Mouse (Mus musculus) lung, postnatal 4 days (tissue): ENCODE measurements around the gene Abhd4.
A peak's percentile ranks its signal among the peaks of the same experiment; 100 is the strongest.

Experiments
- DNase-seq, 2 experiments: peaks; one replicate each; pipeline ENCODE4 v3.0.0; 2021

Gene Abhd4

DNA sequence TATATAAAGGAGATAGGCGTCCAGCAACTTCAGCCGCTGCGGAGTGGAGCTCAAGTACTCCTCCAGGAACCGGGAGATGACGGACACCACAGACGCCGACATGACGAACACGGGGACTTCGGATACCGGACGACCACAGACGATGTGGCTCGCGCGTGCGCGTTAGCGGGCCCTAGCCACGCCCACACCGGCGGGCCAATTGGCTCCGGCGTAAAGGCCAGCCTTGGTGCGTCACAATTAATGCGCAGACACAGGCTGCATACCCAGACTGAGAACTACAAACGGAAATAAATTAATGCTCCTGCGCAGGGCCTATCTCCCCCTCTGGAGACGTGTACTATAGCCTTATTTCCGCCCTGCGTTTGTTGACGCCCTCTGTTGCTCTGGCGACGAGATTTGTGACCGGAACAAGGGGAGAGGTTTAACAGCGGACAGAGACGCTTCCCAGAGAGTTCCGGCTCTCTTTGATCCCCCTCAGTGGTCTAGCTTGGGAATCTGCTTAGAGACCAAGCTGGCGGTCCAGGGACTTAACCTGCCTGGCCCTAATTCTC, at the start of gene Abhd4, which contains the start of gene Dad1:
Abhd4 (plus strand) TSS at position 448 of the 551 bp plus-strand sequence.
Dad1 (minus strand) TSS at position 364 of the 551 bp plus-strand sequence.
- DNase-seq: peak; percentile 99

DNA sequence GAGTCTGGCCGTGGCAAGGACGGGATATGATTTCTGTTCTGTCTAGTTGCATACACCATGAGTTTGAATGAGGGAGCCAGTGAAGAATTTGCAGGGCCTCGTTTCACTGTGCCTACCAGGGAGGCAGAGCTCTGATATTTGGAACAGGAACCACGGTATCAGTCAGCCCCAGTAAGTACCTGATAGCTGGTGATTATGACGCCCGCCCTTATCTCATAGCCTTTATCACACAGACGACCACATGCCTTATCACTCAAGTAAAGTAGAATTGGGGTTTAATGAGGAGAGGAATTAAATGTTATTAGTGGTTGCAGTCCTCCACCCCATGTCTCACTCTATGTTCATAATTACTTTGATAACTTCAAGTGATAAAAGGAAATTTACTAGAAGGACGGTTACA, 49.7 kb upstream of the Abhd4 start:
- no peak for DNase-seq

DNA sequence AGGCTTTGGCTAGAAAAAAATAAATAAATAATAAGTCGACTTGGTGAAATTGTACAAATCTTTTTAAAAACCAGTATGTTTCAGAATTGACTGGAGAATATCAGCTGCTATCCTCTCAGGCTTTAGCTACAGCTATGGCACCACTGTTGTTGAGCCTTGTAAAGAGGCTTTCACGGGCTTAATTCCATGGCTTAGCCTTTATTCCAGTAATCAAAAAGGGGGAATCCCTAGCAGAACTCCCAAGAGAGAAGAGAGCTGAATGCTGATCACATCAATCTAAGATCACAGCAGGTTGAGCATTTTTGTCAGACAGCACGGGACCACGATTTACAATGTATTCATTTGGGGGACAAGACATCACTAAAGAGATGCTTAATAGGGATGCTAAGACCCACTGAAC, 49.2 kb upstream of the Abhd4 start:
- DNase-seq: no peak

DNA sequence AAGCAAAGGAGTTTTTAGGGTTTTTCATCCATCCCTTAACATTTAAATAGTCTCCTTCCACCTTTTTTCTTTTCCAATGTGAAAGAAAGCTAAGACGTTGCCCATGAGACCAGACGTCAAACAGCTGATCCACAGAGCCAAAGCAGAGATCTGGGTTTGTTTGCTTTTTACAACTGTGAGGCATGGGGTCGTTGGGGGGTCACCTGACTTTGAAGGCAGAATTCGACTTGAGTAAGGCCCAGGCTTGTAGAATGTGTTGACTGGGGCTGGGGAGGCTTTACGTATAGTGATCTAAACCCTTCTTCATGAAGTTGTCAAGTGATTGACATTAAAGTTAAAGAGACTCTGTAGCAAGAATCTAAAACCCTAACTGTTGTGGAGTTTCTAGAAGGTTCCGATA, 48.1 kb upstream of the Abhd4 start:
- DNase-seq: no peak

DNA sequence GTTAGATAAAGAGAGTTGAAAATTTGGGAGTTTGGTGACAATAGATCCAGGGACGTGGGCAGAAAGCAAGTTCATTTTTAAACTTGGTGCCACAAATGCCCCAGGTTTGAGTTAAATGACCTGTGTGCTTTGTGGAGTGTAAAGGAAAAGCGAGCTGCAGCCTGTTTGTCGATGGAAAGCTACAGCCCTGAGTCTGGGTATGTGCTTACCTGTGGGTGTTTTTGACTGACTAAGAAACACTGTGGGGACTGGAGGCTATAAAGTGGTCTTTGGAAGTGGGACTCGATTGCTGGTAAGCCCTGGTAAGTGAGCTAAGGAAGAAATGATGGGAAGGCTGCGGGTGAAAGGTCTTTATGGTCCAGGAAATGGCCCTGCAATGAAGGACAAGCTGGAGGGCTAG, 47.7 kb upstream of the Abhd4 start:
- no peak for DNase-seq

DNA sequence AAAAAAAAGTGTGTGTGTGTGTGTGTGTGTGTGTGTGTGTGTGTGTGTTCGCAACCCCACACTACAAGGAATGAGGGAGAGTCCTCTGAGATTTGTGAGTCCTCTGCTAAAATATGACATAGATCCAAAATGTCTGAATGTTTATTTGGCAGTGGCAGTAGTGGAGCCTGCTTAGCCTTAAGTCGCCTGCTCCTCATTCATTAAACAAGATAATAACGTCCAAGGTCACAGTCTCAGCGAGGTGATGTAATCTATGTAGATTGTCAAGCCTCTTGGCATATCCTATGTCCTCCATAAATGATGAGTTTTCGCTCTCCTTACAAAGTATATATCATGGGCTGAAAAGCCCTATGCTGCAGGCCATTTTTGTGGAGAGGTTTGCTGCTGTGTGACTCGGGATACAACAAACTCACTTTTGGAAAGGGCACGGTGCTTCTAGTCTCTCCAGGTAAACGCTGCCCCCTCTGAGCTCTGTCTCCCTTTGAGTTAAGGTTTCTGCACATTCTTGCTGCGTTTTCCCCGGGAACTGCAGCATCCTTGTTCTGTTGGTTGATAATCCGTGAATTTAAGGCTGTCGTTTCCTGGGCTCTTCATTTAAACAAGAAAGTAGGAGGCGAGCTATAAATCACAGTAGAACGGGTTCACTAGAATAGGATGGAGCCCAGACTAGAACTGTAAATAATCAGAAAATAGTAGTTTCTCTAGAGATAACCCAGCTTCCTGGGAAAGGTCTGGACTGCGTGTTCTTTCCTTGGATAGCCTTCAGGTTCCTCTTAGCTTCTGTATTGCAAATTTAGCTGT, 47.0 kb upstream of the Abhd4 start:
- DNase-seq: no peak

DNA sequence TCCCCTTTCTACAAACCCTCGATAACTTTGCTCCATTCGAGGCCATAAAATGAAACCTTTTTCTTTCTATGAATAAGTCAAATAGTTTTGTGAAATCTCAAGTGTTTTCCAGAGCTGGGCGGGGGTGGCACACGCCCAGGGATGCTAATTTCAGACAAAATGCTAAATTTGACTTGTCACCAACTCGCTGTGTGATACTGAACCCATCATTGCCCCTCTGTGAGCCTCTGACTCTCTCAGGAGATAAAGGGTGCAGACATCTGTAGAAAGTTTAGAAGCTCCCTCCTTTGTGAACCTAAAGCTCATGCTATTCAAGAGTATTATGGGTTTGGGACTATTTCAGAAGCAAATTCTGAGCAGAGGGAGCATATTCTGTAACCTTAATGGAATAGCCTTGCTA, 46.1 kb upstream of the Abhd4 start:
- DNase-seq: no peak

DNA sequence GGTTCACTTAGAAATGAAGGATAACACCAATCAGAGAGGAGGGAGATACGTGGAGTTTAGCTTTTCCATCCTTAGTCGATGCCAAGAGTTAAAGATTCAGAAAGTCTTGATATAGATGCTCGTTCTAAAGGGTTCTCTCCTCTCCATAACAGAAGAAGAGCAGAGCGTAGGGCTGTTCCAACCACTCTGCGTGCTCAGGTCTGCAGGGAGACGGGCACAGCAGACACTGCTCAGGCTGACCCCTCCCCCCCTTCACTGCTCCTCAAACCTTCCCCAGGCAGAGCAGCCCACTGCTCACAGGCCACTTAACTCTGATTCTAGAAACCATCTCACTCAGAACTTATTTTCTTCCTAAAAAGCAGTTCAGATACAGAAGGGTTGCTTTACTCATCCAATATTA, 45.2 kb upstream of the Abhd4 start:
- no peak for DNase-seq

DNA sequence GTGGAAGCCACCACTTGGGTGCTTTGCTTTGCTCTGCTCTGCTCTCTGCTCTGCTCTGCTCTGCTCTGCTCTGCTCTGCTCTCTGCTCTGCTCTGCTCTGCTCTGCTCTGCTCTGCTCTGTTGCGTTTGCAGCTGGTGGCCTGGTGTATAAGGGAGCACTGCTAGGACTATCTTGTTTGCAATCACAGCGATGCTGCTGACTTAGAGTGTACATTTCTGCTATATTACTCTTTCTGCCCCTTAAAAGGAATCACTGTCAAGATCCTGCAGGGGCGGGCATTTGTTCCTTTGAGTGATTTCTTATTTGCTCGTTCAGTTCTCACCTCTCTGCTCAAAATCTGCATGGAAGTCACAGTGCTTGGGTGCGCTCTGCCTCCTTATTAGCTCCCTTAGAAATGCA, 44.1 kb upstream of the Abhd4 start:
- no peak for DNase-seq

DNA sequence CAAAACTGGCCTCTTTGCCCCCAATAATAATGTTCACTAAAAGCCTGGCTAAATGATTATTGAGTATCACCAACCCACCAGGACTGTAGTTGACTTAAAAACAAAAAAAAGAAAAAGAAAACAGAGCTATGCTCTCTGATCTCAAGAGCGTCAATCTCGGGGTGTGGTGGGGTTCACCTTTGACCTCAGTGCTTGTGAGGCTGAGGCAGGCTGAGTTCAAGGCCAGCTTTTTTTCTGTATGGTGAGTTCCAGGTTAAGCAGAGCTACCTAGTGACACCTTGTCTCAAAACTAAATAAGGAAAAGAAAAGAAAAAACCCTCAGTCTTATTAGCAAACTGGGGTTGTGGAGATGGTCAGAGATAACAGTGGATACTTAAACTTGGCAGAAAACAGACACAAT, 43.6 kb upstream of the Abhd4 start:
- DNase-seq: no peak

DNA sequence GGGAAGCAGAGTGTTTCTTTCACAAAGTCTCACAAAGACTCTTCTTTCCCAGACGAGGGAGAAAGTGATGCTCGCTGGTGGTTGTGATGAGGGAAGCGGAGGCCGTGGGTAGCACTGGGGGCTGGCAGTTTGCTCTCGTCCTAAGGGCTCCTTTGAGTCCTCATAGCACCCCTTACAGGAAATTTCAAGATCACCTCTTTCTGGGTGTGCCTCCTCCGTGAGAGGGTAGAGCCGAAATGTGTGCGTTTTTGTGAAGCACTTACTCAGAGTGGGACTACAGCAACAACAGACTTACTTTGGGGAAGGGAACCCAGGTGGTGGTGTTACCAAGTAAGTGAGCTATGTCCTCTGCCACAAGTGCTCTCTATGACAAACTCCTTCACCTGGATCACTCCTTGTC, 42.8 kb upstream of the Abhd4 start:
- no peak for DNase-seq

DNA sequence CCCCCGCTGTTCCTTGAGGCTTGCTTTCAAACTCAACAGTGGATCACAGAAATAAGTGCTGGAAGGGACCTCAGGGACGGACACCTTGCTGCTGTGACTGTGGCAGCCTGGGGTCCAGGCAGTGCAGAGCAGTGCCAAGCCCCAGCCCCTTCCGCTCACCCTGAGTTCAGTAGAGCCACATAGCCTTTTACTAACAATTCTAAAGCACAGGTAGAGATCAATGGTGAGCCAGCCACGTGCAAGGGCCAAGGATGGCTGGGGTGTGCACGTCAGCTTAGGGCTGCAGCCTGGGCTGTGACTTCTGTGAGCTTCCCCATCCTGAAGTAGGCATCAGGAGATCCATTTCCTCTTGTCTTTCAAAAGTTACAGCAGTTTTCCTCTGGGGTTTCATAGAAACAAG, 42.2 kb upstream of the Abhd4 start:
- DNase-seq: no peak

DNA sequence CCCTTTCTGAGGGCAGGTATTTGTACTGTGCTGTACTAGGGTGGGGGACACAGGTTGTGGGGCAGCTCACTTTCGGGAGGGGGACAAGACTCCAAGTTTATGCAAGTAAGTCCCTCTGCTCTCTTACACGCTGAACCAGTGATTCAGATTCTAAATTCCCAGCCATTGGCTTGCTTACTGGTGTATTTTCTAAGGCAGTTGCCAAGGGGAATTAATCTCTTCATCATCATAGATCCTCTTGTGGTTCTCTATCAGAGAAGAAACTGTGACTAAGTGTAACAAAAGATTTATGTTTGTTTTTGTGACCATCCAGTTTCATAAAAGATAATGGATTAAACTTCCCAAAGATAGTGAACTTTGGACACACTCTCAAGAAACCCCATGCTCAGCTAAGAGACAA, 40.3 kb upstream of the Abhd4 start:
- DNase-seq: no peak

DNA sequence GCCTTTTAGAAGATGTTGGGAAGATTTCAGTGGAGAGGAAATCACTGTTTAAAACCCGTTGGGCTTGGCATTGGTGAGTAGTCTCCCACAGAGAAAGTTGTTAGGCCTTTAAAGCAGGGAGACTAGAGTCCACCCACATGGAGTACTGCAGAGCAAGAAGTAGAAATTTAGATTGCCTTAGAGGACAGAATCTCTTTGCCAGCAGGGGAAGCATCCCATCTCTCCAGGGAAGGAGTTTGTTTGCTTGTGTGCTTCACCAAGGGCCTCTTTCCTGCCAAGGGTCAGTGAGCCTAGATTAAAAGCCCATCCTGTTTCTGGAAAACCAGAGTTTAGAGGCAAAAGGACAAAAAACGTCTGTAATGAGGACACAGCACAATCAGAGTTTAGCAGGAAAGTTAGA, 39.5 kb upstream of the Abhd4 start:
- DNase-seq: no peak

DNA sequence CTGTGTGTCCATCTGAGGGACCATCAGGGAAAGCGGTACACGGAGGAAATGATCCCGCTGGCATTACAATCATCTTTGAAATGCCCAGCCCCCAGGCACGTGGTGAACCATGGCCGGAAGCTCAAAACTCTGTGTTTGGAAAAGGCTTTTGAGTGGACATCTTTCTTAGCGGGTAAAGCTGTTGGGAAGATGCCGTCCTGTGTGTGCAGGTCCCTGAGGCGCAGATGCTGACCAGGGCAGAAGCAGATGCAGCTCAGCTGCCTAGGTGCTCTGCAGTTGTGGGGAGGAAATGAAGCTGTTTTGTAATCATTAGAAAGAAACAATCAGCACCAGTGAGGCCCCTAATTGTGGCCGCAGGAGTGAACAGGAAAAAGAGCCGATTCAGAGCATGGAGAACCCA, 39.1 kb upstream of the Abhd4 start:
- DNase-seq: no peak

DNA sequence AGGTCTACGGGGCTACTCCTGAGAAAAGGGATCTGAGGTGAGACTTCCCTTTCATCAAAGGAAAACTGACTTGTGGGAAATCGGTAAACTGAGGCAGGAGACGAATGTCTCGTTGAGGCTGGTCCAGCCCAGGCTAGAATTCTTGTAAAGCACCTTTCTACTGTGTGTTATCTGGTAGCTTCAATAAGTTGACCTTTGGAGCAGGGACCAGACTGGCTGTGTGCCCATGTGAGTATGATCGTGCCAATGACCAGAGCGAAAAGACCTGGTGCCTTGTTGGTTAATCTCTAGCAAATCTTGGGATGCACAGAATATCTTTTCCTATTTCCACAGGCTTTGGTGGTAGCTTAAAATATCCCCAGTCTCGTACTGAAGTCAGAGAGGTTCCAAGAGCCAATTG, 37.9 kb upstream of the Abhd4 start:
- DNase-seq: no peak

DNA sequence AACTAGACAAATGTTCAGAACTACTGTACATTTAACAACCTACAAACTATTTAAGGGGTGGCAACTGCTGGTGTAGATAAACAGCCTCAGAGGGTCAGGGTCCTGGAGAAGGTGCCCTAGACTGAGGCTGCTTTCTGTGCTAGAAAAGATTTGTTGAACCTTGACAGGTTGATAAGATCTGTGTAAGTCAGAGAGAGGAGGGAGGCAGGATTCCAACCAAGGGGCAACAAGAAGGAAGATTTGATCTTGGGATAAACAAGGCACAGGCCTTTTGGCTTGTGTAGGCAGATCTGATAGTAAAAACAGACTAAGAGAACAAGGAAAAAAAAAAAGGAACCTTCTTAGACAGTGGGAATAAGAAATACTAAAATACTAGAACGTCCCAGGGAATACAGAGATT, 35.8 kb upstream of the Abhd4 start:
- DNase-seq: no peak

DNA sequence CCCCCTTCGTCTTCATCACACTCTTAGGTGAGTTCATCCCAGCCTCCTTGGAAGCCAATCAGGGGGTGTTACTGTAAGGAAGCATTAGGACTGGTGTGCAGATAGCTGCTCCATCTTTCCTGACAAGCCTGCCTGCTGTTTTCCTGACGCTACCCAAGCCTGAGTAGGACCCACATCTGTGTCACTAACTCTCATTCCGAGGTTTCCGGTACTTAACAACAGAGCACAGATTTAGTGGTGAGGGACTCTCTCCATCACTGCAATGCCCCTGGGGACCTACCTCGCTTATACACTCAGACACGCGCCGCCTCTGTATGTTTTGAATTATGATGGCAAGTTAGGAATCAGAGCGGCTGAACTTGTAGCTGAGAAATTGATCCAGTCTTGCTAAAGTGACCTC, 35.3 kb upstream of the Abhd4 start:
- no peak for DNase-seq

DNA sequence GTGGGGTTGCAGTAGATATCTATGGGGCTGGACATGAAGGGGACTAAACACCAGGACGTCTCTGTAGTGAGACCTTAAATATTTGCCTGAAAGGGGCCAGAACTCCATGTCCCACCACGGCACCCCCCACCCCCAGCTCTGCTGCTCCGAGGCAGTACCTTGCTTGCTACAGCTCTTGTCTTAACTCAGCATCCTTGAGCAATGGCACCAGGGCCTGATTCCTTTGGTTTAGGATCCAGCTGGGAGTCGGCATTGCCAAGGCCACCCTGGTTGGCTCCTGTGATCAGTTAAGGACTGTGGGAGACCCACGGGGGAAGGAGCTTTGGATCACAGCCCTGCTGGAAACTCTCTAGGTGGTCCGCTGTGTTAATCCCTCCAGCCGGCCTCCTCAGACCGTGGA, 34.7 kb upstream of the Abhd4 start:
- DNase-seq: no peak

DNA sequence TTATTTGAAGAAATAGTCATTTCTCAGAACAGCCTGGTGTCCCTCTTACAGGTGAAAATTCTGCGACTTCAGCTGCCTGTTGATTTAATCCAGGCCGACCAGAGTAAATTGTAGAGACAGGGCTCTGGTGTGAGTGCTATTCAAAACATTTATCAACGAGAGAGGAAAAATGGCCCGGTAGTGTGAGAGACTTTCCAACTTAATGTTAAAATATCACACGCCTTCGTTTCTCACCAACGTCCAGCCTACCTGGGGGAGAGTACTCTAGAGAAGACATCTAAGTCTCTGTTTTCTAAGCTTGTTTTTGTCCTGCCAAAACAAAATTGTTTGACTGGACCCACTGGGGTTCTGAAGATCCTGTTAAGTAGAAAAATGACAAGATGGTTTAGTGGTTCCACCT, 34.1 kb upstream of the Abhd4 start:
- no peak for DNase-seq

DNA sequence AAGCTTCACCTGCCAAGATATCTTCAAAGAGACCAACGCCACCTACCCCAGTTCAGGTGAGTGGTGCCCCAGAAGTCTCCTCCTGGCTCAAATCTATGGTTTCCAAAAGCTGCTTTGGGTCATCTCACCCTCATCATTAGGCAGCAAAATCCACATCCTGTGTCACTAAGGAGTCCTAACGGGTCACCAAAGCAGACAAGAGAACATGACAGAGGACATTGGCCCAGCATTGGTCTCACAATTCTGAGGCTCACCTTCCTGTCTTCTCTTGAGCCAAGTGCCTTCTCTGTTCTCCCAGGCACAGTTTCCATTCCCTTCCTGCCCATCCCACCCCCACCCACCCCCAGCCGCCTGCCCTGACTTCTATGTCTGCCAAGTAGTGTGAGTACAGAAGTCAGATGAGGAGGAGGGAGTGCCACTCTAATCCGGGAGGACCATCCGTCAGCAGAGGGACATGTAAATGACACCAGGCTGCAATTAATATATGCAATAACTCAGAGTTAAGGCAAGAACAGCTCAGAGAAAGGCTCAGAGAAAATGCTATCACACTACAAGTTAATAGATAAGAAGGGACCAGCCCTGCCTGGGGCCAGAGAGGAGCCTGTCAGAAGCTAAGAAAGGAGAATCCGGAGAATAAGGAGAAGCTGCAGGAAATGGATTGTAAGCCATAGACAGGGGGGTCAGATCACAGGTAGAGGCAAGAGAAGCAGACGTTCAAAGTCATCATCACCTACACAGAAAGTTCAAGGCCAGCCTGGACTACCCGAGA, 33.1 kb upstream of the Abhd4 start:
- no peak for DNase-seq

DNA sequence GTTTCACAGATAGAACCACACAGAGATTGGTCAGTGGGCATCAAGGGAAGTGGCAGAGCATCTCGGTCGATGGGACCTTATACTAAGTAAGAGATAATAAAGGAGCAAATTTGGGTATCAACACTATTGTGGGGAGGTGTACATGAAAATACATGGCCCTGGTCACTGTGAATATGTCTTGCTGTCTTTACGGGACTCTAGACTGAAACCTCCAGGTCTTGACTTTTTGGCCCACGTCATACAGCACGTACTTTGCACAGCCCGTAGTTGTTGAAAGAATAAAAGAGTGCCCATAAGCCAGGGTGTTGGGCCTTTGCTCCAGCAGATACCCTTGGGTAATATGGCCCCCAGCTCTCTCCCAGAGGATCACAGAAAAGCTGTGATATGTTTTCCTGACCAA, 32.3 kb upstream of the Abhd4 start:
- no peak for DNase-seq

DNA sequence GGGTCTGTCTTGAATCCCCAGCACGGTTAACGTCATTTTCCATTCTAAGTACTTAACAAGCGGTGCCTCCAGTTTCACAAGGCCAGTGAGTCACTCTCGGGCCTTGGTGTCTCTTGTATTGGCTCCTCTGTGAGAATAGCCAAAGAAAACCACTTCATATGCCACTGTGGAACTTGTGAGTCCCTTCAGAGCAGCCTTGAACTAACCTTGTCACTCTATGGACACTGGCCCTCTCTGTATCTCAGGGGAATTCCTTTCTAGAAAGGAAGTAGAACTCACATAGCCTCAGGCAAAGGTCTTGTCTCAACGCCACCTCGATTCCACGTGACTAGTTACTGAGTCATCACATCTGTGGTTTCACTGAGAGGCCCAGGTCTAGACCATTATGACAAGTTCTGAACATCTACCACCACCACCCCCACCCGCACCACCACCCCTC, 31.7 kb upstream of the Abhd4 start:
- DNase-seq: no peak
